Mouse (Mus musculus) frontal cortex, postnatal 14 days (tissue): ENCODE measurements at regions not wholly inside any gene's neighbourhood (a gene's known extent, or its start where the extent isn't known, plus 50 kb on each side); places are given as distances from the start of the nearest gene placed in this dataset.
"Not testable (repeated sequence)": the region's sequence is repeated elsewhere in the genome, so short reads cannot be mapped to it uniquely, and the experiment has no call there.

ENCODE experiments used
- DNase-seq, 2 experiments: peaks; one replicate each; pipeline ENCODE4 v3.0.0; 2022; ENCODE audit warnings: low spot score in 2 of 2

DNA sequence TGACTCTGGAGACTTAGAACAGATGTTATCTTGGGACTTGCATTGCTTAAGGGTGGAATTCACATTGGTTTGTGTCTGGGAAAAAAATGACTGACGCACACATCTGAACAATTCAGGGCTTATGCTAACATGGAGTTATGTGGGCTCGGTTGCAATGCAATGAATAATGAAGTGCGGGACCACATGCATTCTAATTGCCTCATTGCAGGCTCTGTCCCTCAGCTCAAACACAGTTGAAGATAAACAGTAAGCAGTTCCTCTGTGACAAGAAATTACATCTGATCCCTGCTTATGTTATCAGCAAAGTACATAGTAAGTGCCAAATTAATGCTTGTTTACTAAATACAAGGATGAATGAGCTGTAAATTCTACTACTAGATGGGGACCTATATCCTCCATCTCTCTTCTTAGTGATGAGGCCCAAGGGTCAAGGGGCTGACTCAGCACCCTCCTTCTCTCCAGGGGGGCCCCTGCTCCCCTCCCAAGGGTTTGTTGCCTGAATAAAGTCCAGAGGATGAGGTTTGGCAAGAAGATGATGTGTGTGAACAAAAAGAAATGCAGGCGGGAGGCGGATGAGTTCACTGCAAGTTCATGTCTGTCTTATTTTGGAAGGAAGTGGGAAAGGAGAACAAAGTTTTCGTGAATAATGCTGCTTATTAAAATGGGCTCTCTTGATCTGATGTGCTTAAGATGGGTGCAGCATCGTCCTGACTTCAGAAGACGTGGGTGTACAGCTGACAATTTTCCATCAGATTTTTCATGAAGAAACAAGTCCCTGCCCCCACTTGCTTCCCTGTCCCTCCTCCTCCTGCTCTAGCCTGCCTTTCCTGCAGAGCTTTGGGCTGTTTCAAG, 533.1 kb downstream of the Shisa9 start:
- DNase-seq, result peak in 1 of 2 experiments; percentile 6

DNA sequence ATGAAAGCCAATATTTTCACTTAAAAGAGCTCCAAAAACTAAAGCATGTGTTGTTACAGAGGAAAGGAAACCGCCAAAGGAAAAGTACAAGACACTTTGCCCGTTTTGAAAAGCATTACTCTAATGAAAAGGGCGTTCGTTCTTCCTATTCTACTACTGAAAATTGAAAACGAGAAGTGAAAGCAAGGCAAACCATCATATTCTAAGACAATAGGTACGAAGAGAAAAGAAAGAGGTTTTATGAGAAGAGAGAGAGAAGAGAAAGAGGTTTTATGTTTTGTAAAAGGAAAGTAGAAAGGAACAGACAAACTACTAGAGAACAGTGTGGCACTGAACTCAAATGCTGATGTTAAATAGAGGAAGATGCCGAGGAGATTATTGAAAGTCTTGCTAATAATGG, 534.4 kb downstream of the Shisa9 start:
- no peak for DNase-seq

DNA sequence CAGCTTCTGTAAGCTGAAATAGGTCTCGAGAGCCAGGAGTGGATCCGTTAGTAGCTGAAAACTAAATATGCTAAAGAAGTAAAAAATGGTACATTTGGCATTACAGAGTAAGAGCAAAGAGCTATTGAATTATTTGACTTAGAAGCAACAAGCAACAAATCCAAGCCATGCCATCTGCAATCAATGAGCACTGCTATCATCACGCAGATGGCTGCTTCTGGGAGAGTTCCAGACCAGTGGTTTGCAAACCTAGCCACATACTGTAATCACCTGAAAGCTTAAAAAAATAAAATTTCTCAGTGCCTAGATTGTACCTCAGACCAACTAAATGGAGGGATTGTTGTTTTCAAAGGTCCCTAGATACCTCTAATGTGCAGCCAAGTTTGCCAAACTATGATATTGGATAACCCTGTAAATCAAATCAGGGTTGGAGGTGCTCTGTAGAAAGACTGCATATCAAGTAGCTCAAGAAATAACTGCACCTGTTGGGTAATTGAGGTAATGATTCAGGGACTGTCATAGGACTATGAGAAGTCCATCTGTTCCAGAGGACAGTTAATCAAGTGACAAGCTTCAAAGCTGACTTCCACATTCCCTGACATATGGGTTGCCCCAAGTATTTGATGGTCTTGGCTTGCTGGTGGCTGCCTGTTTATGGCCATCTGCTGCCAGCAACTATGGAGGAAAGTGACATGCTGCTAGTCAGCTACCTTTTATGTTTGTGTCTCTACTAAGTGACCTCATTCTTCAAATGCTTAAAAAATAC, 538.0 kb downstream of the Shisa9 start:
- no peak for DNase-seq

DNA sequence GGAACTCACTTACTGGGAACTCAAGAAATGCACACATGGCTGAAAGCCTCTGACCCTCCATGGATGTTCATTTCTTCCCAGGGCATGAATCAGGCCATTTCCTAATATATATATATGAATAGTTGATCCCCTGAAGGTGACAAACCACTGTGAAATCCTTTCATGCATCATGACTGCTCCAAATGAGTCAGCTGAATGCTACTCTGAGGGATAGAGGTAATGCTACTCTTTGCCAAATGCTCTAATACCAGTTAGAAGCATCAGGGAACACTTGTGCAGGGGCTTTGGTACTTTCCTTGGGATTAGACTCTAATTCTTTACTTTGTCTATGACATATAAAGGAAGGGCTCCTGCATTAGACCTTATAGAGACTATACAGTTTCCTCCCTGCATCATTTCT, 561.0 kb upstream of the Ercc4 start:
- DNase-seq, result no peak

DNA sequence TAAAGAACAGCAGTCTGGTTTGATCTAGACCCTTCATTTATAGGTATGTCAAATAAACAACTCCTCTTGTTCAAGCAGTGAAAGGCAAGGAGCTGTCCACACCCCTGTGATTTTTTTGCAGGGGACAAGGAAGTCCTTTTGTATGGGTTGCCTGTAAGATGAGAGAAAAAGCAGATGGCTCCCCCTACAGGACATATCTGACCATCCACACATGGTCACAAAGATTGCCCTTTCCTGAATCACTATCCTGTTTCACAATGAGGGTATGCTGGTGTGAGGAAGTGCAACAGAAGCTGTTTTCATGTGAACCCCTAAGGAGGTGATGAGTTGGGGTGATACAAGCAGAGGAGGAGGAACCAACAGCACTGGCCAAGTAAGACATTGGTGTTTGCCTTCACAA, 520.6 kb upstream of the Ercc4 start:
- DNase-seq, result no peak

DNA sequence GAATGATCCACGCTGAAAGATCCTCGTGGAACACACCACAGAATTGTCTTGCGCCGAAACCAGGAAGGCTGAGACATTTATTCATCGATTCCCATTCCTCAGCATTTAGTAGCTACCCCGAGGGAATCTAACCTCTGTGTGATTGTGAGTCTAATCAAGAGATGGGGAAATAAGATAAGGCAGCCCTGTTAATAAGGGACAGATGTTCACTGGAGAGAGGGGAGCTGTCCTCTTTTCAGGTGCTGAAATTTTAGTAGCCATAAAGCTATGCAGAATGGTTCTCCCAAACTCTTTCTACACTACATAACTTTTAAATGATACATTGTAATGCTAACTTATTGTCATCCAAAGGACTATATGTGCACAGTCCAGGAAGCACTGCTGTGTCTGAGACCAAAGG, 501.2 kb upstream of the Ercc4 start:
- no peak for DNase-seq

DNA sequence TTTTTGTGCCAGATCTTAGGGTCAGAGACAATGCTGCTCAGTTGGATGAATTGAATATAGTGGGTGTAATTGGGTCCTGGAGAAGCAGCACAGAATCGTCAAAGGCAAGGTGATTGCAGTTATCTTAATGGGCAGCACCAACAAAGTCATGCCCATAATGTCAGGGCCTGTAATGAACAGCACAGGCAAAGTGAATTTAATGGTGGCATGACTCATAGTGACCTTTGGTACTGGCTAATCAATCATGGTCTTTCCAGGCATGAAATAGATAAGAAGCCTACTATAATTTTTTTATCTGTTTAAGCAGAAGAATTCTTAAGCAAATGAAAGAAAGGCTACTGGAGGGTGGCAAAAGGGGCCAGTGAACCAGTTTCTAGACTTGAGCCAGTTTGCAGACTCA, 498.4 kb upstream of the Ercc4 start:
- DNase-seq, result no peak

DNA sequence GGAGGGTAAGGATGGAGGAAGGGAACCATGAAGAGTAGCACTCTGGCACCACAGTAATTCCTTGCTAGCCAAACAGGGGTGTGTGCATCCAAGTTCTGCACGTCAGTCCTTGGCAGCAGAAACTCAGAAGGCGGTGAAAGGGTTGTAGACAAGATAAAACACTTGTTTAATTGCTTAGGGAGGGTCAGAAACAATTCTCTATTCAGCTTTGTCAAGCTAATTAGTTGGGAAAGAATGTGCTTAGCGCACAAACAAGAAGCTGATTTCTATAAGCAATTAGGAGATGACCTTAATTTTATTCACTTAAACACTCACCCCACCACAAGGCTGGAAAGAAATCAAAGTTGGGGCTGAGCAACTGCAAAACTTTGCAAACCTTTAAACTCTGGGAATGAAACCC, 491.7 kb upstream of the Ercc4 start:
- no peak for DNase-seq

DNA sequence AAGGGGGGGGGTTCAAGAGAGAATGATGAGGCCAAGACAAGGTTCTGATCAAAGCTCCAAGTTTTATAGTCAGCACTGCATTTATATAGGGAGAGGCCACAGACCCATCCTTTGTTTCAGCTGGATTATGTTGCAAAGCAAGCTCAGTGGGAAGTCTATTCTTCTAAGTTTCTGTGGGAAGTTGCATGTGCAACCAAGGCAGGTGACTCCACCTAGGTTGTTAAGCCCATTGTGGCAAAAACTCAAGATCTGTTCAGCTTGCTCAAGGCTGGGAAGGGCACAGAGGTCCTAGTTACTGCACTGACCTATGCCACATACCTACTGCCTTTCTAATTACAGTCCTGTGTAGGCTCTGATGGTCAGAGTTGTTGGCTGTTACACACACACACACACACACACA, 477.0 kb upstream of the Ercc4 start:
- no peak for DNase-seq

DNA sequence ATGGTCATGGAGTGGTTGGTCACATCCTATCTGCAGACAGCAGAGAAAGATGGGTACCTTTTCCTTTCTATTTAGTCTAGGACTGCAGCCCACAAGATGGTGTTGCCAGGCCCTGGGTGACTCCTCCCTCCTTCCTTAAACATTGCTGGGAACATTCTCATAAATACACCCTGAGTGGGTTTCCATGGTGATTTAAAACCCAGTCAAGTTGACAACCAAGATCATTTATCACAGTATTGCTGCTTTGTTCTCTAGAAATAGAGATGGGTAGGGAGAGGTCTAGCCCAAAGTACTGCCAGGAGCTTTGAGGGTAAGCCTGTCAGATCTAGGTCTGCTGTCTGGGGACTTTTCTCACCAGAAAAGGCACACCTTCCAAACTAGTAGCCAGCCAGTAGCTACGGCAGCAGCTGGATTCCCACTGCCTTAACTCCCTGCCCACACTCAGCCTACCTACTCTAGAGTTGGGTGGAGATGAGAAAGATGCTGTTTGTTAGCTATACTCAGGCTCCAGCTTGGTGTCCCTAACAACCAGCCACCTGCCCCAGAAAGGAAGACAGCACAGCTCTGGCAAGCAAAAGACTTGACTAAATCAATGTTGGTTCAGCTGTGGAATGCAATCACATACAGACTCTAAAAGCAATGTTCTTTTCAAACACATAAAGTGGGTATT, 470.4 kb upstream of the Ercc4 start:
- DNase-seq, result peak in 1 of 2 experiments; percentile 7

DNA sequence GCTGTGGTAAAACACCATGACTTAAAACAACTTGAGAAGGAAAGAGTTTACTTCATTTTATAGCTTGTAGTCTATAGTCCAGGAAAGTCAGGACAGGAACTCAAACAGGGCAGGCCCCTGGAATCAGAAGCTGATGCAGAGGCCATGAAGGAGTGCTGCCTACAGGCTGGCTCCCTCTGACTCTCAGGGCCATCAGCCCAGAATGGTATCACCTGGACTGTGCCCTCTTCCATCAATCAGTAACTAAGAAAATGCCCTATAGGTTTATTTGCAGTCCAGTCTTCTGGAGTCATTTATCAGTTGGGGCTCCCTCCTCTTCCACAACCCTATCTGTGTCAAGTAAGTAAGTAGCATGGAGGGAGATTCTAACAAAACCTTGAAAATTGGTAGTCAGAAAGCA, 466.4 kb upstream of the Ercc4 start:
- DNase-seq, result no peak

DNA sequence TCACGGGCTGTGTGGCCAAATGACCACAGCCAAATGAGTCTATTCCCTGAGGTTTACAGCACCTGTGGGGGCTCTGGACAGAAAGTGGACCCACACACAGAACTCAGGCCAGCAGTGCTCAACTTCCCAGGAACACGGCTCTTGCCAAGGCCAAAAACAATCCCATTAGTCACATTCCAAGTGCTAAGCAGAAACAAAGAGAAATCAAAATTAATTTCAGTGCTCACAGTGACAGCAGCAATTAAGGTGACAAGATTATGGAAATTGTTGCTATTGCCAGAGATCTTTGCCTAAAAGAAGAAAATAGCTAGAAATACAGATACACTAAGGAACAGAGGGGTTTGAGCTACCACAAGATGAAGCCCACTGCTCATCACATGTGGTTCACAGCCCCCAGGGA, 464.9 kb upstream of the Ercc4 start:
- DNase-seq, result no peak

DNA sequence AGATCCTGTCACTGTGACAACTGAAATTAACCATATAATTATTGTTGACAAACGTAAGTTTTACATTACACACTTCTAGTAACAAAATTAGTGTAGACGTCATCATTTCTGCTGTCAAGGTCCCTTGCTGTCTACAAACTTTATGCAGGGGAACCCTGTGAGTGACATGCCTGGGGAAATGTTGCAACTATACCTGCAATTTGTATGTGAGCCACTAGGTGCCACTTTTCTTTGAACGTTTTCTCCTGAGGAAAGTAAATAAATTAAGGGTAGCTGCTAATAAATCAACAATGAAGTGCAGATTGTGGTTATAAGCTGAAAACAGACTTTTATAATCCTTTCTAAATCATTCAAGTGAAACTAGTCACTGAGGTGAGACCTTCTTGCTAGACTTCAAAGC, 457.3 kb upstream of the Ercc4 start:
- no peak for DNase-seq

DNA sequence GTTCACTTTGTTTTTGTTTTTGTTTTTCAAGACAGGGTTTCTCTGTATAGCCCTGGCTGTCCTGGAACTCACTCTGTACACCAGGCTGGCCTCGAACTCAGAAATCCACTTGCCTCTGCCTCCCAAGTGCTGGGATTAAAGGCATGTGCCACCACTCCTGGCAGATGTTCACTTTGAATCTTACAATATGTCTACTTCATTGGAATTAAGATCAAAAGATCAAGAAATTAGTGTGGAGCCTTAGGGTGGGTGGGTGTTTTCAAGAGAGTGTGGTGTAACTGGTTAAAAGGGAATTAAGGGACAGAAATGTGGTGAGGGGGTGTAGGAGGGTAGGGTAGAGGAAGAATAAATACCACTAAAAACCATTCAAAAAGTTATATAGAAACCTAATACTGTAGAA, 435.8 kb upstream of the Ercc4 start:
- not testable (repeated sequence) for DNase-seq

DNA sequence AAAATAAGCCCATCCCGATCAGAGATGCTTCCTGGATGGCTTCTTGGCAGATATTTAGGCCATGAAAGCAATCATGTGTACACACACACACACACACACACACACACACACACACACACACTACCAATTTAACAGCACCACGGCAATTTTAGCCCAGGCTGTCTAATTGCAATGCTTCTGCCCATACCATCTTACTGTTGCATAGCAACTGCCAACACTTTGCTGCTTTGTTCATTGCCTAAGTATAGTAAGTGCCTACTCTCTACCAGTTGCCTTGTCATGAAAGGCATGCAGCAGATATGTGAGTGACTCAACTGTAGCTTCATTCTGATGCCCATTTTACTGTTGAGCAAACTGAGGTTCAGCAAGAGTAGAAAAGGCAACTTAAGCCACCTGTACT, 428.0 kb upstream of the Ercc4 start:
- DNase-seq, result no peak

DNA sequence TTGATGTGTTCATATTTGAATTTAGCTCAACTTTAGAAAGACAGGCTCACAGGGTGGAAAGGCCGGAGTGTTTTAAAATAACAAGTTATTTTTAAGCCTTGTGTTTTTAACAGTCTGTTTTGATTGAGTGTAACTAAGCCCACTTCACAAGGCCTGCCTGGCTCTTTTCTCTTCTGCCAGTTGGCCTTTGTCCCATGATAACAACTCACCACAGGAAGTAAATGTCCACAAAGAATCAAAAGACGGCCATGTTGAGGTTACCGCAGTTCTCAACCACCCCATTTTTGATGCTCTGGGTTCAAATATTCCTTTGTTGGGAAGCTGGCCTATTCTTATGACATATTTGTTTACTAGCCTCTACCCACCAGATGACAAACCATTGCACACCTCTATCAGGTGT, 423.7 kb upstream of the Ercc4 start:
- no peak for DNase-seq

DNA sequence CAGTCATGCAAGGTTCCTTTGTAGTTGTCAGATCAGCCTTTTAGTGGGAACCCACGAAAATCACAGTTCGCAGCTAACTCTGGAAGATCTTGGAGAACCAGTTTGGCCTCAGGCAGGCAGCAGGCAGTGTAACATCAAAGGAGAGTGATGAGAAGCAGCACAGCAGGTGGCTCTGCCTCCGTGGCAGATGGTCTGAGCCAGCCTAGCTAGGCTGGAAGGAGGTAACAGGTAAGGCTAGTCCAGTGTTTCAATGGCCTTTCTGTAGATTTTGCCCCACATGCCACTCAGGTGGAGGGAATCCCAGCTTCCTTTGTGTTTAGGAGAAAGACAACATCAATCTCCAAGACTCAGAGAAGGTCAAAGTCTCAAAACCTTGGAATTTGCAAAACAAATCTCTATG, 417.7 kb upstream of the Ercc4 start:
- DNase-seq, result no peak

DNA sequence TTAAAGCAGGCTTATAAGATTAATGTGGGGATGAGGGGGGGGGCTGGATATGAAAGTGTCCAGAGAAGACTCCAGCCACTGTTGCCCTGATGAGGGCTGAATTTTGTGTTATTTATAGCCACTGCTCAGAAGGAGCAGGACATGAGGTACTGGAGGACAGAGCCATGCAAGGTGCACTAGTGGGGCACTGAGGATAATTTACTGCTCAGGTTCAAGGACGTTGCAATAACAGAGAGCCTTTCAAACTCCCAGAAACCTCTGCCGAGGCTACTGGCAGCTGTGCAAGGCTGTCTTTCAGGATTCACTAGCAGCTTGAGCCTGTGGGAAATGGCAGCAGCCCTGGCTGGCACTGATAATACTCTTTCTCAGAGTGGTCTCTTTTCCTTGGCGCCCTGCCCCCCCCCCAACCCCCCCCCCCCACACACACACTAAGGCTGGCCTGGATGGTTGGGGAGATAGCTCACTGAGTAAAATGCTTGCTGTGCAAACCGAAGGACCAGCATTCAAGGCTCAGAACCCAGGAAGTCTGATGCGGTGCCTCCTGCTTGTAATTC, 416.7 kb upstream of the Ercc4 start:
- no peak for DNase-seq

DNA sequence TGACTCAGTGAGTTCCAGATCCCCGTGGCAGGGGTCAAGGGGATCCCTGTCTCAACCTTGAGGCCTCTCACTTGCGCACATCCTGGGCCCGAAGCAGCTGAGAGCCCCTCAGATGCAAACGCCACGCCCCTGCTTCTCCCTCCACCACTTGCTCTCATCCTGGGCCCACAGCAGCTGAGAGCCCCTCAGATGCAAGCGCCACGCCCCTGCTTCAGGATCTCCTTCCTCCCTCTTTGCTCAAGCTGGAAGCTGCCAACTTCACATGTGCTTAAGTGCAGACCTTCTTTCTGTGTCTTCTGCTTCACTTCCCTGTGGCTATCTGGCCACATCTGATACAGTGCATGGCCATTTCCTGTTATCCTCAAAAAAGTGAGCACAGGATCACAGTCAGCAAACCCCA, 416.1 kb upstream of the Ercc4 start:
- no peak for DNase-seq

DNA sequence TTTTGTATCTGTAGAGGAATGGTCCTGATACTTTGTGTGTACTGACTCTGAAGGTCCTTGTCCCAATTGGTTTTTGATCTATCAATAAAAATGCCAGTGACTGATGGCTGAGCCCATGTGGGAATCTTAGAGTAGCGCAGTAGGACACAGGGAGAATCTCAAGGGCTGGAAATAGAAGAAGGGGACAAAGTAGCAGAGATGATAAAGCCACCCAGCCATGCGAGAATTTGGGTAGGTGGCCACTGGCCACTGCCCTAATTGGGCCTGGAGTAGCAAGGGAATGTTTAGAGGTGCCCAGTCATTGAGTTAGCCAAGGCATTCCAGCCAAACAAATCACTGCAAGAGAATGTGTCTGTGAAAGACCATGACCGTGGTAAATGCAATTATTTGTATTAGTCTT, 414.8 kb upstream of the Ercc4 start:
- no peak for DNase-seq

DNA sequence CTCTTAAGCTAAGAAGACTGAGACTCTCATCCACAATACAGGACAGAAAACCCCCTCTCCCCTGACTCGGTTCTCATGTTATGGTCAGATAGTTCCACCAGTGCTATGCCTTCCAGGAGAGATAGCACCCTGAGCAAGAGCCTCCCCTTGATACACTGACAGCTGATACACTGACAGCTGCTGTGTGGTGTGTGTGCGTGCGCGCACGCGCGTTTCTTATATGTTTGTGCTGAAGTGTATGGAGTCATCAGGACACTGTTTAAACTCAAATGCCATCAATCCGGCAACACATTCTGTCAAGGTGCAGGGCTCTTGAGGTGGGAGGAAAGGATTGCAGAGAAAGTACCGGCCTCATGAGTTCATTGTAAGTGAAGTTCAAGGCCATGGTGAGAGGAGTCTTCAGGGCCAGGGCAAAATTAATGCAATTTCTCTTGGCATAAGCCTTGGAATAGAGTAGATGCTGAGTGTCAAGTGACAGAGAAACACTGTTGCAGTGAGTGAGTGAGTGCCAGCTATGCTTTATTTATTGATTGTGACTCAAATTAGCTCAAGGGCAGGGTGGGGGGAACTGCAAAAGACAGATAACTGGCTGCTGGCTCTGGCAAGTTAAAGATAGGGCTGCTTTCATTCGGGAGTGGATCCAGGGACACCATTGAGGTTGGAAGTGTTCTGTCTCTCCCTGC, 412.4 kb upstream of the Ercc4 start:
- no peak for DNase-seq

DNA sequence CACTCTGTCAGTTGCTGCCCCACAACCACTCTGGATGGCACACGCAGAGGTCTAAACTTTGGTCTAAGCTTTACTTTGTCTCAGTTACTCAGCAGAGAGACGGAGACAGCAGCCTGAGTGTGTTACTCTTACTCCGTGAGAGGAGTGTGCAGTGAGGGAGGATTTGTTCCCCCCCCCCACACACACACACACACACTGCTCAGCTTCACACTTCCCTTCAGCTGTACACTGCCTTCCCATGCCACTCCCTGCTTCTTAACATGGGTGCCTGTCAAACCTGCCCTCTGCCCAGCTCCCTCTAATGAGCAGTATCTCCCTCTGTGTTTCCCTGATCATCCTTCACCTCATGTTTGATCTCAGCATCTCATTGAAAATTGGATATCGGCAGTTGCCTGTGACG, 409.9 kb upstream of the Ercc4 start:
- no peak for DNase-seq
